Mouse (Mus musculus): ENCODE measurements at regions not wholly inside any gene's neighbourhood (a gene's known extent, or its start where the extent isn't known, plus 50 kb on each side); places are given as distances from the start of the nearest gene placed in this dataset. TPM values are rescaled to one million over a fixed set of nuclear protein-coding genes. Genes with fewer than 3 reads are reported as not detected.

DNA sequence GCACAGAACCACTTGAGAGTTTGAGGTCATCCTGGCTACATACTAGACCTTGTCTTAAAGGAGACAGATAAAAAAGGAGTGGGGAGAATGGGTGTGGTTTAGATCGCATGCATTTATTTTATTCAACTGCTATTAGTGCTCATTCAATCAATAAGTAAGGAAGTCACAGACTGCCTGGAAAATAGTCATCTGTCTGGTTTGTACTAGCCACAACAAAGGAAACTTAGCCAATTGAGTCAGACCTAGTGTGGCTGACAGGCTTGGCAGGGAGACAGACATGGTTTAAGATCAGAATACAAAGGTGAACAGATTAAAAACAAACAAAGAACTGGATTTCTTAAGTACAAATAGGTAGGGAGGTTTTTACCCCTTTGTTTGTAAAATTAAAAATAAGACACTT, 68.3 kb upstream of the Marcks start:
- H3K36me3 ChIP-seq (replicated peaks) = no peaks in the 10 kb centered on the region
- no peak overlapping the region for H3K4me2 ChIP-seq
- no peak overlapping the region for H3K9ac ChIP-seq
- no peaks in the 10 kb centered on the region for H3K9me3 ChIP-seq (replicated peaks)
- H3K27ac ChIP-seq (replicated peaks) = no peak overlapping the region
- H3K27me3 ChIP-seq = no peaks in the 10 kb centered on the region
- no peak for ATAC-seq (ENCODE audit: insufficient read depth)
- 63% methylated on average over 1 of the region's 1 CpGs for WGBS (ENCODE audit: insufficient replicate concordance)
- H3K4me3 ChIP-seq (replicated peaks) = no peak overlapping the region
- no peaks in the 10 kb centered on the region for H3K4me1 ChIP-seq (replicated peaks)

DNA sequence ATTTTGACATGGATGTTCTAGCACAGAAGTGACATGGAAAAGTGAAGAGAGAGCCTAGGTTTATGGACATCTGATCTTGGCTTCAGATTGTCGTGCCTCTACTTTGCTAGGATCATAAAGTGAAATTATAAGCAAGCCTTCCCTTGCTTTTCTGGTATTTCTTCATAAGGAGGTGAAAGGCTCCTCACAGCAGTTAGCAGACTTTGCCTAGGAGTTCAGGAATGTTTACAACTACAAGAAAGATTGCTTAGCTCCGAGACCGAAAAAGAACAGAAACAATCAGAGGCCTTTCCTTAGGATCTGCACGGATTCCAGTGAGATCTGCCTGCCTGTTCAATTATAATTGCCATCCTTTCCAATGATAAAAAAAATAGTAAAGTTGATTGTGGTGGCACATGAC, 67.8 kb upstream of the Marcks start:
- no peaks in the 10 kb centered on the region for H3K36me3 ChIP-seq (replicated peaks)
- no peak overlapping the region for H3K4me3 ChIP-seq (replicated peaks)
- H3K27me3 ChIP-seq = no peaks in the 10 kb centered on the region
- whole genome bisulfite sequencing (ENCODE audit: insufficient replicate concordance) = 71% methylated on average over 4 of the region's 4 CpGs
- no peaks in the 10 kb centered on the region for H3K4me1 ChIP-seq (replicated peaks)
- ATAC-seq (ENCODE audit: insufficient read depth) = no peak
- no peaks in the 10 kb centered on the region for H3K9me3 ChIP-seq (replicated peaks)
- no peak overlapping the region for H3K4me2 ChIP-seq
- H3K9ac ChIP-seq = no peak overlapping the region
- no peak overlapping the region for H3K27ac ChIP-seq (replicated peaks)

DNA sequence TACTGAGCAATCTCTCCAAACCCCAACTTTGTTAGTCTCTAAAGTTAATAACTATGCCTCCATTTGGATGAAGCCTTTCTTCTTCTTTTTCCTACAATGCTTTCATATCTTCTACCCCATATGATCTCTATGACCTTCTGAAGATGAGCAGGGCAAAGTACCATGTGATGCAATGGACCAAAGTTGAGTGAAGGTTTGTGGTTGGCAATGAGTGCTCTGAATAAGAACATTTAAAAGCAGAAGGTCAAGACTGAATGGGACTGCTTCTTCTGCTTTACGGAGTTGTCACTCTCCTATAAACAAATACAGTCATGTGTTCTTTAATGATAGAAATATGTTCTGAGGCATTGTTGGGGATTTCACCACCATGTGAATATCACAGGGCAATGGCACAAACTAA, 65.0 kb upstream of the Marcks start:
- no peaks in the 10 kb centered on the region for H3K4me1 ChIP-seq (replicated peaks)
- H3K4me3 ChIP-seq (replicated peaks) = no peak overlapping the region
- H3K27me3 ChIP-seq = no peaks in the 10 kb centered on the region
- H3K27ac ChIP-seq (replicated peaks) = no peak overlapping the region
- H3K36me3 ChIP-seq (replicated peaks) = no peaks in the 10 kb centered on the region
- no peak overlapping the region for H3K4me2 ChIP-seq
- no peak for ATAC-seq (ENCODE audit: insufficient read depth)
- no peaks in the 10 kb centered on the region for H3K9me3 ChIP-seq (replicated peaks)
- 71% methylated on average over 1 of the region's 1 CpGs for WGBS (ENCODE audit: insufficient replicate concordance)
- H3K9ac ChIP-seq = no peak overlapping the region

DNA sequence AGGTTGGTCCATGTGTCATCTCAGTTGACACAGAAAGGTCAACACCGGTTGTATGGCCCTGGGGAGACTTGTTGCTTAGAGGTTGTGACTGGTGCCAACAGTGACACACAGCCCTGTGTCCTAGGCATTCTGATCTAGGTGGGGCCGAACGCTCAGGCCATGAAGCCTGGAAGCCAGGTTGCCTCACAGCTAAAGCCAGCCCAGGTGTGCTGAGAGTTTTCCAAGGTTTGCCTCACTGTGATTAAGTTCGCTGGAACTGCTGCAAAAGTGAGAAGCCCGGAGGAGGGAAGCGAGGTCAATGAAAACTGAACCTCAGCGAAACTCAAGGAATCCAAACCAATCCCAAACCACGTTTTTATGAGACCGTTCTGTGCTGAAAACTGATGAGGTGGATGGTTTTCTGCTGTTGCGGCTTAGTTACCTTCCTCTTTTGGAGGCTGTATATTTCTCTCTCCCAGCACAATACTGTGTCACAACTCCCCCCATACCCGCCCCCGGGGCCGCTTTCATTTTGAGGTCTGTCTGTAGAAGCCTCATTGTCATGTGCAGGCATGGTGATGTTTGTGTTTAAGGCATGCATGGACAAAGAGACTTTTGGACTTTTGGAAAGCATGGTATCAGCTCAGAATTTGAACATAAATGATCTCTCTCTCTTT, 56.2 kb upstream of the Marcks start:
- Histone ChIP-seq H3K9ac (no peak overlapping the region), H3K9me3 (replicated peaks) (no peaks in the 10 kb centered on the region), H3K36me3 (replicated peaks) (no peaks in the 10 kb centered on the region), H3K27me3 (no peaks in the 10 kb centered on the region), H3K4me3 (replicated peaks) (no peak overlapping the region), H3K4me2 (no peak overlapping the region), H3K27ac (replicated peaks) (0 out of 2 replicates have a peak overlapping the region, but pooled peaks have one; percentile 20), H3K4me1 (replicated peaks) (peaks cover 4% of the 10 kb centered on the region)
- 63% methylated on average over 13 of the region's 13 CpGs for WGBS (ENCODE audit: insufficient replicate concordance)
- ATAC-seq (ENCODE audit: insufficient read depth) = no peak

DNA sequence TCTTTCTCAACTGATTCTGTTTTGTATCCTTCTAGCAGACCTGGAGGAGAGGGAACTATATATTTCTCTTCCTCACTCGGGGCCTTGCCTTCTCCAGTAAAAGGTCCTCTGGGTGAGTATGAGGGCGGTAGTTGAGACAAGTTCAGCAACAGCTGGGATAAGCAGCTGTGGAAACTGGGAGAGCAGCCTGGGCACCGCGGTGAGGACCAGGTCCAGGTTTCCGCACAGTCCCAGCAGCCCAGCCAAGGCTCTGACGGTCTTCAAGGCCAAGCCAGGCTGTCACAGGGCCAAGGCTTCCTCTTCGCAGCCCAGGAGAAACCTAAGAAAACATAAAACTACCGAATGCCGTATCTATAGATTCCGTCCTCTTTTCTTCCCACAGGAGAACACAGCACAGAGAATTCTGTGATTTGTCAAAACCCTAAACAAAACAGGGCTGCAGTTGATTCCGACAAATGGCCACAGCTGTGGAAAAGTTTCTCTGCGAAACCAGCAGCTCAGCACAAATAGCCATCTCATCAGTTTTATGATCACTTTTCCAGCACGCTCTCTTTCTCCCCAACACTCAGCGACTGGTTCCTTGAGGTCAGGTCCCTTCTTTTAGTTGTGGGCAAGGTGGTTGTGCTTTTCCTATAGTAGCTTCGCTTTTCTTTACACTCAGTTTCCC, 55.5 kb upstream of the Marcks start:
- Histone ChIP-seq H3K9ac (no peak overlapping the region), H3K27ac (replicated peaks) (0 out of 2 replicates have a peak overlapping the region, but pooled peaks have one; percentile 24), H3K27me3 (no peaks in the 10 kb centered on the region), H3K36me3 (replicated peaks) (no peaks in the 10 kb centered on the region), H3K4me1 (replicated peaks) (peaks cover 4% of the 10 kb centered on the region), H3K4me3 (replicated peaks) (no peak overlapping the region), H3K4me2 (no peak overlapping the region), H3K9me3 (replicated peaks) (no peaks in the 10 kb centered on the region)
- ATAC-seq (ENCODE audit: insufficient read depth) = no peak
- WGBS (ENCODE audit: insufficient replicate concordance) = 76% methylated on average over 15 of the region's 15 CpGs

DNA sequence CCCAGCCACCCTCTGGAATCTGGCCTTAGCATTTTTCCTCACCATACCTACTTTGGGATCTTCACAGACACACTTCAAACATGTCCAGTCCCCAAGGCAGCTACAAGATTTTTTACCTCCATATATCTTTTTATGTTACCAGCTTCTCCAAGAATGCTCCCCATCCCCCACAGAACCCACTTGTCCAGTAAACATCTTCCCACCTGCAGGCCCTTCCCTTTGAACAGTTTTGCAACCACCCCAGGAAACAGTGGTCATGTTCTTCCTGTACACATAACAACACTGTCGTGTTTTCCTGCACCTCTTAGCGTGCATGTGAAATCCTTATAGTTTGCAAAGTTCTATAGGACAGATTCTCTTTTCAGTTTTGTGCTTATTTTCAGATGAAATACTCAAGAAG, 53.9 kb upstream of the Marcks start:
- Histone ChIP-seq H3K4me2 (no peak overlapping the region), H3K27me3 (no peaks in the 10 kb centered on the region), H3K27ac (replicated peaks) (0 out of 2 replicates have a peak overlapping the region, but pooled peaks have one; percentile 7), H3K36me3 (replicated peaks) (no peaks in the 10 kb centered on the region), H3K9me3 (replicated peaks) (no peaks in the 10 kb centered on the region), H3K9ac (no peak overlapping the region), H3K4me1 (replicated peaks) (peaks cover 4% of the 10 kb centered on the region), H3K4me3 (replicated peaks) (no peak overlapping the region)
- WGBS (ENCODE audit: insufficient replicate concordance) = 15% methylated on average over 2 of the region's 2 CpGs
- ATAC-seq (ENCODE audit: insufficient read depth) = no peak

DNA sequence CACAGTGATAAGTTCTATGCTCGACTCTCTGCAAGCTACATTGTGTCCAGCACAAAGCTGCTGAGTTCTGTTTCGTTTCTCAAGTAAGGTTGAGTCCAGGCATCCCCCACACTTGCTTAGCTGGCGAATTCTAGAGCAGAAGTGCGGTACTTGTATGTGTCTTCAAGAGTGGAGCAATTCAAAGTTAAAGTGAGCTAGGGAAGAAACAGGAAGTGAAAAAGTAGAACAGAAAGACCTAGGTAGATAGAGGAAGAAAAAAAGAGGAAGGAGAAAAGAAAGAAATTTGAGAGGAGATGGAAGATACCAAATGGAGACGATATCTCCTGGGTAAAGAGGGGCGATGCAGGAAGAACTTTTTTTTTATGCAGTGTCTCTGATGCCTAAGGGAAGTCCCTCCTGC, 51.4 kb upstream of the Marcks start:
- no peaks in the 10 kb centered on the region for H3K27me3 ChIP-seq
- H3K4me1 ChIP-seq (replicated peaks) = peaks cover 4% of the 10 kb centered on the region
- WGBS (ENCODE audit: insufficient replicate concordance) = 29% methylated on average over 6 of the region's 6 CpGs
- no peak overlapping the region for H3K4me2 ChIP-seq
- no peak overlapping the region for H3K27ac ChIP-seq (replicated peaks)
- H3K9ac ChIP-seq = no peak overlapping the region
- no peak for ATAC-seq (ENCODE audit: insufficient read depth)
- no peaks in the 10 kb centered on the region for H3K9me3 ChIP-seq (replicated peaks)
- H3K4me3 ChIP-seq (replicated peaks) = no peak overlapping the region
- no peaks in the 10 kb centered on the region for H3K36me3 ChIP-seq (replicated peaks)

Small RNA genes lying in the stretch of these regions (microRNA-seq; reads per million reads assigned to microRNA genes)
- not detected for gene Gm24710
